Mouse (Mus musculus) neural tube, embryonic 10.5 days (tissue): Measurements from ENCODE around the gene Hyal2.
"Not testable (repeated sequence)": the region's sequence is repeated elsewhere in the genome, so short reads cannot be mapped to it uniquely, and the experiment has no call there.

Experiments
- DNase-seq: peaks from one replicate; pipeline ENCODE4 v3.0.0-alpha.2; 2017; ENCODE audit warnings: low spot score; ENCODE audit errors: extremely low spot score

The Hyal2 gene

DNA sequence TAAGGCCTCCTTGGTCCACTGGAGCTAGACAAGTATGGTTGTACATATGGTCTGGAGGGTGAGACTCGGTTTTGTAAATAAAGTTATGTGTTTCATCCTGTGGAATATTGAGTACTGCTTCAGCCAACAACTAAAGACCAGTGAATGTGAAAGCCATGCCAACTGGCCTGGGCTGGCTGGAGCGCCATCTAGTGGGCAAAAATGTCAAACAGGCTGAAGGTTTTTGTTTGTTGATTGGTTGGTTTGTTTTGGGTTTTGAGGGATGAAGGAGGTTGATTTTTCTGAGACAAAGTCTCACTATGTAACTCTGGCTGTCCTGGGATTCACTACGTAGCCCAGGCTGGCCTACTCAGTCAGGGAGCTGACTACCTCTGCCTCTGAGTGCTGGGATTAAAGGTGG is 22.1 kb upstream of the Hyal2 start:
- peak; percentile 82 for DNase-seq

- peak; percentile 86 for DNase-seq
These were observed 20.7 kb upstream of the Hyal2 start, which contains the start of gene Zmynd10 for GRCm38 (mm10) chr9:107547026-107547425. TSS of gene Zmynd10 (plus strand) at chr9:107547298.

DNA sequence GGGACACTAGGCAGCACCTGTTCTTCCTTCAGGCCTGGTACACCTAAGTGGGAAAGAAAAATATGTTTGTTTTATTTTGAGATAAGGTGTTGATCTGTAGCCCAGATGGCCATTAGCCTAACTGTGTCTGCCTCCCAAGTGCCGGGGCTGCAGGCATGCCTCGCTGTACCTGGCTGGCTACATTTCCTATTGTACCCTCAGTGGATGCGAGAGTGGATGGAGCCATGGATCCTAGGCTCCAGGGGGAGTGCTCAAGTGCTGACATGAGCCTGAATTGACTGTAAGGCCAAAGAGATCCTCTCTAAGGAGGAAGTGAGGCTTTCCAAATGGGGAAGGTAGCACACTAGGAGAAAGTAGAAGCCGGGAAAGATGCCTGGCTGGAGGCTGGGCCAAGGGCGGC is 19.8 kb upstream of the Hyal2 start:
- no peak for DNase-seq

- no peak for DNase-seq
These were observed 18.9 kb upstream of the Hyal2 start for GRCm38 (mm10) chr9:107548820-107549219.

DNA sequence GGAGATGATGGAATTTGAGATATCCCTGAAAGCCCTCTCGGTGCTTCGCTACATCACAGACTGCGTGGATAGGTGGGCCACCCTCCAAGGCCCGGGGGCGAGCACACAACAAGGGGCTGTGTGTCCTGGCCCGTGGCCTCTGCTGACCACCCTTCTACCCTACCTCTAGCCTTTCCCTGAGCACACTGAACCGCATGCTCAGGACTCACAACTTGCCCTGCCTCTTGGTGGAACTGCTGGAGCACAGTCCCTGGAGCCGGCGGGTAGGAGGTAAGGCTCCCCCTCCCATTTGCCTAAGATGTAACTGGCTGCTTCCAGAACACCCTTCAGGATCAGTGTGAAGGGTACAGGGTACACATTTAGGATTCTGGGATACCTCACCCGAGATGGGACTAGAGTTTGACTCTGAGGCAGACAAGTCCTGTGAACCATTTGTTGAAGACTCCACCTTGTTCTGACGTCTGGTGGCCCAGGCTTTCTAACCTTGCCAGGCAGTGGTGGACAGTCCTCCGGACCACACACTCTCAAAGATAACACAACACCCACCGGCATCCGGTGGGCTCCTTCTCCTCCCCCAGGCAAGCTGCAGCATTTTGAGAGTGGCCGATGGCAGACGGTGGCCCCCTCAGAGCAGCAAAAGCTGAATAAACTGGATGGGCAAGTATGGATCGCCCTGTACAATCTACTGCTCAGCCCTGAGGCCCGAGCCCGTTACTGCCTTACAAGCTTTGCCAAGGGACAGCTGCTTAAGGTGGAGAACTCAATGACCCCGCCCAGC is 18.3 kb upstream of the Hyal2 start:
- DNase-seq = no peak

DNA sequence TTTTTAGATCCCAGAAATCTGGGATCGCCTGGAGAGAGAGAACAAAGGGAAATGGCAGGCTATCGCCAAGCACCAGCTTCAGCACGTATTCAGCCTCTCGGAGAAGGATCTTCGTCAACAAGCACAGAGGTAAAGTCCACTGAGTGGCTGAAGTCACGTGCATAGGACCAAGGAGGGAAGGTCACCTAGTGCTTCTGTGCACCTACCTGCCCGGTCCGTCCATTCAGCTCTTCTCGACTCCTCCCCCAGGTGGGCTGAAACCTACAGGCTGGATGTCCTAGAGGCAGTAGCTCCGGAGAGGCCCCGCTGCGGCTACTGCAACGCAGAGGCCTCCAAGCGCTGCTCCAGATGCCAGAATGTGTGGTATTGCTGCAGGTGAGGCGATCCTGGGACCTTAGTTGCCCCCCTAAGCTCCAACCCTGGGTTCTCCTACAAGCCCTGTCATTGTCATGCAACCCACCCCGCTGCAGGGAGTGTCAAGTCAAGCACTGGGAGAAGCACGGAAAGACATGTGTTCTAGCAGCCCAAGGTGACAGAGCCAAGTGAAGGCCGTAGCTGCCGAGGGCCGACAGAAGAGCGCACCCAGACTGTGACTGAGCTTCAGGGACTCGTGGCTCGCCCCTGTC is 17.1 kb upstream of the Hyal2 start:
- DNase-seq = peak; percentile 51

- DNase-seq = peak; percentile 73
These were observed 16.4 kb upstream of the Hyal2 start, which contains the start of gene Rassf1 for GRCm38 (mm10) chr9:107551117-107551889. TSS of gene Rassf1 (plus strand) at chr9:107551555.

DNA sequence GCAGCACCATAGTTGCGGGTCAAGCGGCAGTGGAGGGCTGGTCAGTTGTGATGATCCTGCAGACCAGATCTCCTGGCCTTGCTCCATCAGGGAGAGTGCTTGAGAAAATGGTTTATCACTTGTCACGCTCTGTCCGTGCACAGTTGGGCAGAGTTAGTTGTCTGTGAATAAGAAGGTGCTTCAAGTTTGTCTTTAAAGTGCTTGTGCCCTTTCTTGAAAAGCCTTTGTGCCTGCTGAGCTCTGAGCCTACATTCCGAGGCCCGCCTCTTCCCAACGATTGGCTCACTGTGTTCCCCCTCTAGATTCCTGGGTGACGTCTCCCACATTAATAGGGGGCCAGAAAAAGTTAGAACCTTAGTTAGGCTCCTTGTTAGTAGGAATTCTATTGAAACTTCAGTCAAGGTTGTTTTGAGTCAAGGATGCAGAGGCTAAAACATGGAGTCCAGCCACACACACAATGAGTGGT is 15.8 kb upstream of the Hyal2 start:
- no peak for DNase-seq

DNA sequence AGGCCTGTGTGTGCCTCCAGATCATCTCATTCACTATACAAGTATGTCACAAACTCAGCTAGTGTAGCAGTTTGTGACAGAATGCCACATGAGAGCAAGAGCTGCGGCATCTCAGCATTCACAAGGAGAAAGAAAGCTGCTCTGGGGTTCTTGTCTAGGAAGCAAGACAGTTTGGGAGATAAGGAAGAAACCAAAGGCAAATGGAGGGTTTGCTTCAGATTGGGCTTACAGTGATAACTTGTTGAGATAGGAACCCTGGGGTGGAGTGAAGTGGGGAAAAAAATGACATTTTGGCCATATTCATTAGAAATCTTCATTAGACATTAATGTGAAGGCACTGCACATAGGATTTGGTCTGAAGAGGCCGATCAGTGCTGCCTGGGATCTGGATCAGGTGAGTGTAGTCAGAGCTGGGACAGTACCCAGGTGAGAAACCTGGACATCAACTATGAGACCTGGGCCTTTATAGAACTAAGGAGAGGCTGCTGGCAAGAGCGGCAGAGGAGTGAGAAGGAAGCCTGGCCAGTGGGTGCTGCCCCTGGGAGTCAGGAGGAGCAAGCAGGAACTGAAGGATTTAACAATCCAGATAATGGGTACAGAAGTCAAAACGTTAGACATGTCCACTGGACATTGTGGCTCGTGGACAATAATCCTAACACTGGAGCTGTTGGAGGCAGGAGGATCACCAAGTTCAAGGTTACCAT is 14.9 kb upstream of the Hyal2 start:
- DNase-seq = no peak

DNA sequence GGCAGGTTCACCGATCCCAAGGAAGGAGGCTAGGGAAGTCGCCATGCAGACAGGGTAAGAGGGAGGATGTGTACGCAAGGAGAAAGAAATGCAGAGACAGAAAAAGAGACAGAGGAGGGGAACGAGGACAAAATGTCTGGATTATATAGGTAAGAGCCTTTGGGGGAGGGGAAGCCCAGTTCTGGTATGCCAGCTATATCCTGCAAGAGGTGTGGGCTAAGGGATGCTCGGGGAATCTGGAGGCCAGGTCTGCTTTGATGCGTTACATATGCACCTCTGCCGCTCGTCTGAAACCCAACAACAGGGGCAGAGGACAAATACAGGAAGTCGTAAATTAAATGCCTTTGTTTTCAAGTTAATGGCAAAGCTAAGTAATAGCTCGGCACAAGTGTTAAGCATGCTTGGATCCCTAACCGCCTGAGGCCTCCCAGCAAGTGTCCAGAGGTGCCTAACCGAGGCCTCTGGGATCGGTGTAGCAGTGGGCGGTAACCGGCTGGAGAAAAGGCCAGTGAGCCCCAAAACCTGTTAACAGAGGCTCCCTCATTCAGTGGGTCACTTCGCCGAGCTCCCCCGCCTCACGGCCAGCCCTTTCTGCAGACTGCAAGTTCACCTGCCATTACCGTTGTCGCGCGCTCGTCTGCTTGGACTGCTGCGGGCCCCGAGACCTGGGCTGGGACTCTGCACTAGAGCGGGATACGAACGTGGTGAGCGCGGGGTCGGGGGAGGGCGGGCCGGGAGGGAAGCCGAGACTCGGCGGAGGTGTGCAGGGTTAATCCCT is 14.0 kb upstream of the Hyal2 start:
- DNase-seq = no peak

- peak; percentile 94 for DNase-seq
These were observed 13.4 kb upstream of the Hyal2 start for GRCm38 (mm10) chr9:107554319-107554825.

DNA sequence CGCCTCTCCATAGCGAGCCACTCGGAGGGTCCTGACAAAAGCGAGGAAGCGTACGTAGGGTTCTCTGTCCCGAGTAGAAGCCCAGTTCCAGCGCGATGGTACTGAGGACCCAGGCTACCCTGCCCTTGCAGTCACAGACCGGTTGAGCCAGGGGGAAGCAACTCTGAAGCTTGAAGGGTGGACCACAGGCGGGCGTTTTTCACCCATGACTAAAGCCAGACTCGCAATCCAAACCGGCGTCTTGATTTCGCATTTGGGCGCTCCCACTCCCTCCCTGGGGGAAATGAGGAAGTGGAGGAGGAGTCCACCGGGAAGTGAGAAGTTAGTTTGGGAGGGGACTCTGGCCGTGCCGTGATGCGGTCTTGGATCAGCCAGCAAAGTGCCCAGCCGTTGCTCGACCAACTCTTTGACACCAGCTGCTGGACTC is 12.7 kb upstream of the Hyal2 start:
- DNase-seq = no peak

GRCm38 (mm10) chr9:107555701-107556100 is 12.0 kb upstream of the Hyal2 start:
- DNase-seq = no peak

DNA sequence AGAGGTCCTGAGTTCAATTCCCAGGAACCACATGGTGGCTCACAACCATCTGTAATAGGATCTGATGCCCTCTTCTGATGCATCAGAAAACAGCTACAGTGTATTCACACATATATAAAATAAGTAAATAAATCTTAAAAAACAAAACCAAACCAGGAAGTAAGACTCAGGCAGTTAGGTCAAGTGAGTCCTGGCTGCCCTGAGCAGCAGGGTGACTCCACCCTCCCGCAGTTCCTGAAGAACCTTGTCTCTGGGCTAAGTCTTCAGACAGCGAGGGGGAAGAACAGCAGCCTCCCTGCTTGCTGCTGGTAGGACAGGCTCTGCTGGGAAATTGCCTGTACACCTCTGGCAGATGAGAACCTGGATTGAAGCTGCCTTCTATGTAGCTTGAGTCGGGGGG is 11.4 kb upstream of the Hyal2 start:
- no peak for DNase-seq

DNA sequence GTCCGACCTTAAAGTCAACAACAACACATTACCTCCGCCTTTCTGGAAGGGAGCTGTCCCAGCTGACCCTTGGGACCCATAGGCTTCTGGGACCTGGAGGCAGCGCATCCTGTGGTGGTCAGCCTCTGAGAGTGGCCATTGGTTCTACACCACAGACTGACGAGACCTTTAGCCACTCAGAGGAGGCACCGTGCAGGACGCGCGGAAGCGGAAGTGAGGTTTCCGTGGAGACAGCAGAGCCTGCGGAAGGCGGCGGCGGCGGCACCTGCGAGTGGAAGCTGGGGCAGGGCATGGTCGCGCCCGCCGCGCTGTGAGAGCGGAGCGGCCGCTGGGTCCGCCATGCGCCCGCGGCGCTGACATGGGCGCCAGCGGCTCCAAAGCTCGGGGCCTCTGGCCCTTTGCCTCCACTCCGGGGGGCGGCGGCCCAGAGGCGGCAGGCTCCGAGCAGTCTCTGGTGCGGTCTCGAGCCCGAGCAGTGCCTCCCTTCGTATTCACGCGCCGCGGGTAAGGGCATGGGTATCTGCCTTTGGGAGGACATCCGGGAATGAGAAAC is 4.6 kb upstream of the Hyal2 start, which contains the start of gene Tusc2:
Tusc2 (plus strand) TSS at position 227 of the 553 bp plus-strand sequence.
- DNase-seq = peak; percentile 94

DNA sequence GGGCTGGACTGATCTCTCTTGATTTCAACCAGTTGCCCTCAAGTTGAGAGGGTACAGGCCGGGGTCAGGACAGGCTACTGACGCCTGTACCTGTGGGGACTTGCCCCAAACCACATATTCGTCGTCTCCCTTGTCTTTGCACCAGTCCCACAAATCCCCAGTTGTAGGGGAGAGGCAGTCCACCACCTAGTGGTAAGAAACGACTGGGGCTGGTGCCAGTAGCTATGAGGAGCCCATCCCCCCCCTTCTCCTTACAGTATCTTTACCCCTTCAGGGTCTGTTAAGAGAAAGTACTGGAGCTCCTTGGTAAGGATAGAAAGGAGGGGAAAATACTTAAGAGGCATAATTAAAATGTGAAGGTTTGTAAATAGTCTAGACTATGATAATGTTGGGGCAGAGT is 2.2 kb upstream of the Hyal2 start:
- DNase-seq = not testable (repeated sequence)

DNA sequence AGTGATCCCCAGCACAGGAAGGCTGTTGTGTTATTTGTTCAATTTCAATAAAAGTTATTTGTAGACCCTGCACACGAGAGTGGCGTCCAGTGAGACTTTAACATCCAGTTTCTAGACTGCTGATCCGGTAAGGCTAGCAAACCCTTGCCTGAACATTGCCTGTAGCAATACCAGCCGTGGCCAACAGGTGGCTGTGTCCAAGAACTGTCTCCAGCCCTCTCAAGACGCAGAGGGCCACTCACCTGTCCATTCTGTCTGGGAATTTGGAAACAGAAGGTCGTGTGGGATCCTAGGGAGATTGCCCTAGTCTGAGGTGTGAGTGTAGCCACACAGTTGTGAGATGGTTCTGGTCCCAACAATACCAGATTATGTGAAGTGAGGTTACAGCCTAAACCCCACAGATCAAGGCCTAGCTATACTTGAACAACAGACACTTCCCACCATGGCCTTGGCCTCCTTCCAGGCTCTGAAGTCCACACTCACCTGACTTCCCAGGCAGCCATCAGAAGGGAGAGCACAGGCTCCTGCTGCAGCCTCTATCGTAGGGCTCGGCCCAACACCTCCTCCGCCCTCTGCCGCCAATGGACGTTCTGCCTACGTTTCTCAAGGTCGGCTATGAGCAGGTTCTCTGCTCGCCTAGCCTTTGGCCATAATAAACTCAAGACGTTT is 1.6 kb upstream of the Hyal2 start:
- DNase-seq = peak; percentile 86

GRCm38 (mm10) chr9:107566855-107567254 is 890 bp upstream of the Hyal2 start:
- no peak for DNase-seq
